Mouse (Mus musculus): Measurements from ENCODE around the gene Plvap. TPM values are rescaled to one million over a fixed set of nuclear protein-coding genes. Genes with fewer than 3 reads are reported as not detected.
A peak's percentile ranks its signal among the peaks of the same experiment; 100 is the strongest.

The Plvap gene
- polyA plus RNA-seq, 1 experiment from 2014 or later: 45.2 TPM

GRCm38 (mm10) chr8:71477196-71477845, 34.2 kb downstream of the Plvap start:
- peaks cover 77% of the 10 kb centered on the region for H3K36me3 ChIP-seq
- H3K27ac ChIP-seq (replicated peaks): peak overlapping the region; percentile 88
- peaks cover 44% of the 10 kb centered on the region for H3K4me1 ChIP-seq
- H3K27me3 ChIP-seq (ENCODE audit: low read depth, poor library complexity, severe bottlenecking): peaks cover 51% of the 10 kb centered on the region
- 37% methylated on average over 14 of the region's 14 CpGs for WGBS
- no peaks in the 10 kb centered on the region for H3K9me3 ChIP-seq (replicated peaks)
- H3K4me3 ChIP-seq: peak overlapping the region; percentile 69
- peak; percentile 50 for DNase-seq (ENCODE audit: low spot score)

- Histone ChIP-seq H3K27me3 (ENCODE audit: low read depth, poor library complexity, severe bottlenecking) (peaks cover 41% of the 10 kb centered on the region), H3K9me3 (replicated peaks) (no peaks in the 10 kb centered on the region), H3K4me1 (peaks cover 41% of the 10 kb centered on the region), H3K27ac (replicated peaks) (peak overlapping the region; percentile 88), H3K4me3 (peak overlapping the region; percentile 69), H3K36me3 (peaks cover 77% of the 10 kb centered on the region)
- WGBS: 1% methylated on average over 101 of the region's 121 CpGs
- DNase-seq (ENCODE audit: low spot score): peak; percentile 82
These were observed 35.2 kb downstream of the Plvap start for GRCm38 (mm10) chr8:71476099-71476940.

DNA sequence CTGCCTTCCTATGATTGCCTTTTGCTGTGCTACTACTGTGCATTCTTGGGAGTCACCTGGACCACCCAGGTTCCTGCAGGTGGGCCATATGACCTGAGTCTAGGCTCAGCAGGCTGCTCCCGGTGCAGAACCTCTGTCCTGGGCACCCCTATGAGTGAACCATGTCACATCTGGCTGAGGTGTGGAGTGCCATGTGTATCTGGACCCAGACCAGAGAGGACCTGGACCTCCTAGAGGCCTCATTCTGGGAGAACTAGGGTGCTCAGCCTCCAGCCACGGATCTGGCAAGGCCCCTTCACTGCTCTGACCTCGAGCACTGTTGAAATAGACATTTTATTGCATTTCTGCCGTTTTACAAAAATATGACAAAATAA, 35.9 kb downstream of the Plvap start:
- no peak for DNase-seq (ENCODE audit: low spot score)
- Histone ChIP-seq H3K27ac (replicated peaks) (peak overlapping the region; percentile 88), H3K9me3 (replicated peaks) (no peaks in the 10 kb centered on the region), H3K27me3 (ENCODE audit: low read depth, poor library complexity, severe bottlenecking) (peaks cover 34% of the 10 kb centered on the region), H3K4me3 (peak overlapping the region; percentile 69), H3K4me1 (peaks cover 38% of the 10 kb centered on the region), H3K36me3 (peaks cover 77% of the 10 kb centered on the region)
- 34% methylated on average over 4 of the region's 4 CpGs for WGBS

DNA sequence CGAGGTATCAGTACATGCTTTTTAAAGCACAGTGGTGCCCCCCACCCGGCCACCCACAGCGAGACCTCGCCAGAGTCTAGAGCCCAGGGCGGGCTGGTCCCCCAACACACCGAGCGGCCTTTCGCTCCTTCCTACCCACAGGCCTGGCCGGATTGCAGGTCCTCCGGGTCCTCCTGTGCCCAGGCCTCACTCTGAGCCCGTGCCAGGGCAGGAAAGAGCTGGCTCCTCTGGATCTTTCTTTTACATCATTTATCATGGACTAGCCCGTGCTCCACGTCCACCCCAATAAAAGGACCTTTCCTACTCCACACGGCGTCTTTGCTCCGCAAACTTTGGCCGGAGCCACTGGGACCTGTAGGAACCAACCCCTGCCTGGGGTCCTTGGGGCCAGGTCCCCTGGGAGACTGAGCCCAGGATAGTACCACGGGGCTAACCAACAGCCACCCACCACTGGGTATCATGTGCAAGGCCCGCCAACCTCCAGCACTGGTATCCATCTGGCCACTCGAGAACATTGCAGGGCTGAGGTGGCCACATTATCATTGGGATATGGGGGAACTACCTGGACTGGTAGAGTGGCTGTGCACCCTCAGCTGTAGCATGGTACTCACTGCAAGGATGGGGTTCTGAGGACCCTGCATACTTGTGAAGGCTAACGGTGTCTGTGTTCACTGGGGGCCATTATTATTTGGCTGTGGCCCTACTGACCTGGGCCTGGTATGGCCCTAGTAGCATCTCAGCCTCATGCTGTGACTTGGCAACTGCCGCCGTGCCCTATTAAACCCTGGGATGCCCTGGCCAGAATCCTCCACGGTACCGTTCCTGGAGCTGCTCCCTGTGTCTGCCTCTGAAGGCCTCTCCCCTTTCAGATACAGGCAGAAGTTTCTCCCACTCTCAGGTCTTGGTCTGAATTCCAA, 36.5 kb downstream of the Plvap start:
- DNase-seq (ENCODE audit: low spot score): no peak
- Histone ChIP-seq H3K4me1 (peaks cover 43% of the 10 kb centered on the region), H3K27ac (replicated peaks) (no peak overlapping the region), H3K36me3 (peaks cover 73% of the 10 kb centered on the region), H3K4me3 (peak overlapping the region; percentile 69), H3K27me3 (ENCODE audit: low read depth, poor library complexity, severe bottlenecking) (peaks cover 28% of the 10 kb centered on the region), H3K9me3 (replicated peaks) (no peaks in the 10 kb centered on the region)
- WGBS: 92% methylated on average over 25 of the region's 25 CpGs

DNA sequence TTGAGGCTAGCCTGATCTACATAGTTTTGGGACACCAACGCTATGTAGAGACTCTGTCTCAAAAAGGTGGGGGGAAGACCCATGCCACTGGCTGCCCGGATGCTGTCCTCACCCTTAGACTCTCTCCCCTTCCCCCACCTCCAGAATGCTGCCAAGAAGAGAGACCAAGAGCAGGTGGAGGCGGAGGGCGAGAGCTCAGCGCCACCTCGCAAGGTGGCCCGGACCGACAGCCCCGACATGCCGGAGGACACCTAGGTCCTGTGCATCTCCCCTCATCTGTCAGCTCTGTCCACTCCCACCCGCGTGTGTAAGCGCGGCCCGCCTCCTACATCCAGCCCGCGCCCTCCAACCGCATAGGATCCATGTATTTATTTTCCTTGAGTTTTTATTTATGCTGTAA, 37.2 kb downstream of the Plvap start:
- 93% methylated on average over 18 of the region's 18 CpGs for WGBS
- Histone ChIP-seq H3K4me3 (no peak overlapping the region), H3K4me1 (peaks cover 49% of the 10 kb centered on the region), H3K27ac (replicated peaks) (no peak overlapping the region), H3K27me3 (ENCODE audit: low read depth, poor library complexity, severe bottlenecking) (peaks cover 27% of the 10 kb centered on the region), H3K9me3 (replicated peaks) (no peaks in the 10 kb centered on the region), H3K36me3 (peaks cover 66% of the 10 kb centered on the region)
- no peak for DNase-seq (ENCODE audit: low spot score)

GRCm38 (mm10) chr8:71472601-71473386, 38.8 kb downstream of the Plvap start:
- no peak for DNase-seq (ENCODE audit: low spot score)
- Histone ChIP-seq H3K4me1 (peaks cover 53% of the 10 kb centered on the region), H3K4me3 (no peak overlapping the region), H3K27ac (replicated peaks) (no peak overlapping the region), H3K36me3 (peaks cover 53% of the 10 kb centered on the region), H3K9me3 (replicated peaks) (no peaks in the 10 kb centered on the region), H3K27me3 (ENCODE audit: low read depth, poor library complexity, severe bottlenecking) (peaks cover 13% of the 10 kb centered on the region)
- 89% methylated on average over 8 of the region's 8 CpGs for WGBS

DNA sequence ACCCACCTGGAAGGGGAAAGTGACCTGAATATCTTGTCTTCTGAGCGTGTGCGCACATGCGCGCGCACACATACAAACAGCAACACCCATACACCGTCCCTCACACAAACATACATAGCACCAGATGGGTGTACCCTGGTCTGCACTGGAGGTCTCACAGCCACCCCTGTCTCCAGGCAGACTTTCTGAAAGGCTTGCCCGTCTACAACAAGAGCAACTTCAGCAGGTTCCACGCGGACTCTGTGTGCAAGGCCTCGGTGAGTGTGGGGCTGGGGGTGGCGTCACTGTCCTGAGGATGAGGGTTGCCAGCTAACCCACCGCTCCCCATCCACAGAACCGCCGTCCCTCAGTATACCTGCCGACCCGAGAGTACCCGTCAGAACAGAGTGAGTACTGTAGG, 39.7 kb downstream of the Plvap start:
- Histone ChIP-seq H3K27ac (replicated peaks) (no peak overlapping the region; the same call in 1 of the 2 replicates), H3K36me3 (peaks cover 53% of the 10 kb centered on the region), H3K4me3 (no peak overlapping the region), H3K27me3 (ENCODE audit: low read depth, poor library complexity, severe bottlenecking) (peaks cover 7% of the 10 kb centered on the region; the same call in 1 of the 2 replicates), H3K9me3 (replicated peaks) (no peaks in the 10 kb centered on the region), H3K4me1 (peaks cover 44% of the 10 kb centered on the region)
- 96% methylated on average over 17 of the region's 17 CpGs for WGBS
- no peak for DNase-seq (ENCODE audit: low spot score)

- DNase-seq (ENCODE audit: low spot score): no peak
- Histone ChIP-seq H3K9me3 (replicated peaks) (no peaks in the 10 kb centered on the region), H3K4me1 (peaks cover 36% of the 10 kb centered on the region), H3K27me3 (ENCODE audit: low read depth, poor library complexity, severe bottlenecking) (peaks cover 7% of the 10 kb centered on the region; the same call in 1 of the 2 replicates), H3K4me3 (peak overlapping the region; percentile 97), H3K36me3 (peaks cover 61% of the 10 kb centered on the region), H3K27ac (replicated peaks) (no peak overlapping the region)
- WGBS: 86% methylated on average over 5 of the region's 5 CpGs
These were observed 40.7 kb downstream of the Plvap start for GRCm38 (mm10) chr8:71470913-71471255.

GRCm38 (mm10) chr8:71470146-71470912, 41.2 kb downstream of the Plvap start:
- Histone ChIP-seq H3K27me3 (ENCODE audit: low read depth, poor library complexity, severe bottlenecking) (peaks cover 3% of the 10 kb centered on the region; the same call in 1 of the 2 replicates), H3K36me3 (peaks cover 58% of the 10 kb centered on the region), H3K4me1 (peaks cover 36% of the 10 kb centered on the region), H3K27ac (replicated peaks) (peak overlapping the region; percentile 94), H3K4me3 (peak overlapping the region; percentile 97), H3K9me3 (replicated peaks) (no peaks in the 10 kb centered on the region)
- DNase-seq (ENCODE audit: low spot score): no peak
- WGBS: 85% methylated on average over 3 of the region's 3 CpGs

GRCm38 (mm10) chr8:71469411-71469810, 42.1 kb downstream of the Plvap start:
- H3K27ac ChIP-seq (replicated peaks): peak overlapping the region; percentile 94
- peak; percentile 61 for DNase-seq (ENCODE audit: low spot score)
- peaks cover 49% of the 10 kb centered on the region for H3K36me3 ChIP-seq
- WGBS: 2% methylated on average over 22 of the region's 24 CpGs
- H3K9me3 ChIP-seq (replicated peaks): no peaks in the 10 kb centered on the region
- H3K27me3 ChIP-seq (ENCODE audit: low read depth, poor library complexity, severe bottlenecking): no peaks in the 10 kb centered on the region
- peaks cover 36% of the 10 kb centered on the region for H3K4me1 ChIP-seq
- peak overlapping the region; percentile 97 for H3K4me3 ChIP-seq

- H3K36me3 ChIP-seq: peaks cover 44% of the 10 kb centered on the region
- H3K27ac ChIP-seq (replicated peaks): peak within 1 kb of the TSS; percentile 94
- no peaks in the 10 kb centered on the region for H3K9me3 ChIP-seq (replicated peaks)
- H3K27me3 ChIP-seq (ENCODE audit: low read depth, poor library complexity, severe bottlenecking): no peaks in the 10 kb centered on the region
- peak; percentile 97 for DNase-seq (ENCODE audit: low spot score)
- H3K4me3 ChIP-seq: peak within 1 kb of the TSS; percentile 97
- H3K4me1 ChIP-seq: peaks cover 40% of the 10 kb centered on the region
- under 1% methylated on average over 47 of the region's 52 CpGs for WGBS
These were observed 42.6 kb downstream of the Plvap start, which contains the start of gene Dda1 for GRCm38 (mm10) chr8:71468916-71469315. Dda1 (plus strand) TSS chr8:71469199.
